Mouse (Mus musculus): ENCODE measurements around the gene Jak2. TPM values are rescaled to one million over a fixed set of nuclear protein-coding genes. Genes with fewer than 3 reads are reported as not detected.

Gene Jak2
- polyA plus RNA-seq, 1 experiment from 2014 or later = 5.7 TPM

DNA sequence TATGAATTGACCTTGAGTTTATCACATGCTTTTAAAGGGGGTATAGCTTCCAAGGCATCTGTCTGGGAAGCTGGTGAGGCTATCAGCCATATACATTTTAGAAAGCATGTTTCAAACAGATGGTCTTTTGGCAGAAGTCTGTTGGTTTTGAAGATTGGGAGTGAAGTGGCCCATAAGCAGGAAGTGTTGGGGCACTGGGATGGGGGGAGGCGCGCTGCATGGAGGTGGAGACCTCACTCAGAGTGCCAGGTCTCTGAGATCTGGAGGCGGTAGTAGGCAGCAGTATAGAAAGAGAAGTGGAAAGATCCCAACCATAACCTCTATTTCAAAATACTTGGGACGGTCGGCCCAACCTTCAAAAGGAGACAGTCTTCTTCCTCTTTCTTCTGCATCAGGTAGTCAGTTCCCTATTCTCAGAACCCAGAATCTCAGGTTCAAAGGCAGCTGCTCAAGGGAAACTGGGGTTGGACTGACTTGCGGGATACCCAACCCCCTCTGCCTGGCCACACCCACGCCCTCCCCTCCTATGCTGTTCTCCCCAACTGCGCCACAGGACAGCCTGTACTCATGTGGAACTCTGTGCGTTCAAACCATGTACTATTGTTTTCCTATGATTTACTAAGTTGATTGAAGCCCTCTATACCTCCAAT, 23.6 kb upstream of the Jak2 start:
- Histone ChIP-seq H3K9me3 (ENCODE audit: low read length) (no peaks in the 10 kb centered on the region; the same call in 1 of the 2 replicates), H3K27me3 (ENCODE audit: insufficient read depth, low read length) (no peaks in the 10 kb centered on the region; the same call in 1 of the 2 replicates), H3K4me3 (ENCODE audit: low read length) (no peak overlapping the region), H3K36me3 (ENCODE audit: insufficient read depth, low read length) (no peaks in the 10 kb centered on the region), H3K9ac (replicated peaks; ENCODE audit: low read length) (no peak overlapping the region), H3K4me1 (ENCODE audit: insufficient read depth, low read length) (no peaks in the 10 kb centered on the region), H3K27ac (ENCODE audit: low read length) (no peak overlapping the region), H3K4me2 (replicated peaks; ENCODE audit: low read depth, low read length) (no peak overlapping the region)
- 70% methylated on average over 9 of the region's 9 CpGs for WGBS
- ATAC-seq (ENCODE audit: low FRiP score, low TSS enrichment) = no peak

- Histone ChIP-seq H3K4me3 (ENCODE audit: low read length) (no peak overlapping the region), H3K9me3 (ENCODE audit: low read length) (no peaks in the 10 kb centered on the region; the same call in 1 of the 2 replicates), H3K27me3 (ENCODE audit: insufficient read depth, low read length) (no peaks in the 10 kb centered on the region; the same call in 1 of the 2 replicates), H3K9ac (replicated peaks; ENCODE audit: low read length) (no peak overlapping the region), H3K27ac (ENCODE audit: low read length) (no peak overlapping the region), H3K36me3 (ENCODE audit: insufficient read depth, low read length) (no peaks in the 10 kb centered on the region), H3K4me1 (ENCODE audit: insufficient read depth, low read length) (no peaks in the 10 kb centered on the region), H3K4me2 (replicated peaks; ENCODE audit: low read depth, low read length) (no peak overlapping the region)
- 66% methylated on average over 2 of the region's 2 CpGs for WGBS
- no peak for ATAC-seq (ENCODE audit: low FRiP score, low TSS enrichment)
Measured at GRCm38 (mm10) chr19:29228989-29229388, 22.6 kb upstream of the Jak2 start.

DNA sequence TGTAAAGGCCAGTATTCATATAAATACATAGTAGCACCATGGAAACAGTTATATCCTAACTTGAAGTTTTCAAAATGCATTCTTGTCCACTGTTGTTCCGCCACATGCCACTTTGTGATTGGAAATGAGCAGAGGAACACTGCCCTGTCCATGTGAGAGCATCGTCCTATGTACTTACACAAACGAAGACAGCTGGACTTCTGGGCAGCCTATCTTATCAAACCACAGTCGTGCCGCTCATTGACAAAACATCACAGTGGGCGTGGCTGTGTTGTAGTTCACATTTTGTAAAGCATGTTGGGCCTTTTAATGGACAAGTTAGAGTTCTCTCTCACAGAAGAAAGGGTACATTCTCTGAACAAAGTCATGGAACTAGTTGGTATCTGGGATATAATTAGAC, 18.9 kb upstream of the Jak2 start:
- Histone ChIP-seq H3K36me3 (ENCODE audit: insufficient read depth, low read length) (no peaks in the 10 kb centered on the region), H3K27ac (ENCODE audit: low read length) (no peak overlapping the region)
- 86% methylated on average over 6 of the region's 6 CpGs for WGBS

GRCm38 (mm10) chr19:29236658-29237385, 14.8 kb upstream of the Jak2 start:
- Histone ChIP-seq H3K36me3 (ENCODE audit: insufficient read depth, low read length) (no peaks in the 10 kb centered on the region), H3K27me3 (ENCODE audit: insufficient read depth, low read length) (no peaks in the 10 kb centered on the region; the same call in 1 of the 2 replicates), H3K27ac (ENCODE audit: low read length) (no peak overlapping the region), H3K4me1 (ENCODE audit: insufficient read depth, low read length) (peaks cover 8% of the 10 kb centered on the region; the same call in 1 of the 2 replicates), H3K4me2 (replicated peaks; ENCODE audit: low read depth, low read length) (no peak overlapping the region), H3K9me3 (ENCODE audit: low read length) (no peaks in the 10 kb centered on the region), H3K4me3 (ENCODE audit: low read length) (no peak overlapping the region), H3K9ac (replicated peaks; ENCODE audit: low read length) (no peak overlapping the region)
- ATAC-seq (ENCODE audit: low FRiP score, low TSS enrichment) = no peak
- 54% methylated on average over 9 of the region's 9 CpGs for WGBS

More for the DNA sequence above, 18.9 kb upstream of the Jak2 start:
- Histone ChIP-seq H3K9ac (replicated peaks; ENCODE audit: low read length) (no peak overlapping the region), H3K4me1 (ENCODE audit: insufficient read depth, low read length) (peaks cover 5% of the 10 kb centered on the region; the same call in 1 of the 2 replicates), H3K27me3 (ENCODE audit: insufficient read depth, low read length) (no peaks in the 10 kb centered on the region; the same call in 1 of the 2 replicates), H3K4me3 (ENCODE audit: low read length) (no peak overlapping the region), H3K4me2 (replicated peaks; ENCODE audit: low read depth, low read length) (no peak overlapping the region), H3K9me3 (ENCODE audit: low read length) (no peaks in the 10 kb centered on the region)
- ATAC-seq (ENCODE audit: low FRiP score, low TSS enrichment) = no peak

- Histone ChIP-seq H3K9me3 (ENCODE audit: low read length) (no peaks in the 10 kb centered on the region), H3K4me1 (ENCODE audit: insufficient read depth, low read length) (peaks cover 8% of the 10 kb centered on the region; the same call in 1 of the 2 replicates), H3K4me2 (replicated peaks; ENCODE audit: low read depth, low read length) (peak overlapping the region; percentile 28; the same call in 1 of the 2 replicates), H3K9ac (replicated peaks; ENCODE audit: low read length) (no peak overlapping the region), H3K27ac (ENCODE audit: low read length) (no peak overlapping the region), H3K36me3 (ENCODE audit: insufficient read depth, low read length) (no peaks in the 10 kb centered on the region), H3K27me3 (ENCODE audit: insufficient read depth, low read length) (no peaks in the 10 kb centered on the region; the same call in 1 of the 2 replicates), H3K4me3 (ENCODE audit: low read length) (no peak overlapping the region)
- 40% methylated on average over 9 of the region's 9 CpGs for WGBS
- no peak for ATAC-seq (ENCODE audit: low FRiP score, low TSS enrichment)
Measured at GRCm38 (mm10) chr19:29238171-29238570, 13.5 kb upstream of the Jak2 start.

GRCm38 (mm10) chr19:29239513-29240235, 12.0 kb upstream of the Jak2 start:
- H3K4me3 ChIP-seq (ENCODE audit: low read length) = no peak overlapping the region
- no peak overlapping the region for H3K4me2 ChIP-seq (replicated peaks; ENCODE audit: low read depth, low read length)
- no peaks in the 10 kb centered on the region; the same call in 1 of the 2 replicates for H3K27me3 ChIP-seq (ENCODE audit: insufficient read depth, low read length)
- H3K36me3 ChIP-seq (ENCODE audit: insufficient read depth, low read length) = no peaks in the 10 kb centered on the region
- ATAC-seq (ENCODE audit: low FRiP score, low TSS enrichment) = no peak
- 73% methylated on average over 7 of the region's 7 CpGs for WGBS
- H3K27ac ChIP-seq (ENCODE audit: low read length) = no peak overlapping the region
- peaks cover 8% of the 10 kb centered on the region; the same call in 1 of the 2 replicates for H3K4me1 ChIP-seq (ENCODE audit: insufficient read depth, low read length)
- no peaks in the 10 kb centered on the region for H3K9me3 ChIP-seq (ENCODE audit: low read length)
- no peak overlapping the region for H3K9ac ChIP-seq (replicated peaks; ENCODE audit: low read length)

DNA sequence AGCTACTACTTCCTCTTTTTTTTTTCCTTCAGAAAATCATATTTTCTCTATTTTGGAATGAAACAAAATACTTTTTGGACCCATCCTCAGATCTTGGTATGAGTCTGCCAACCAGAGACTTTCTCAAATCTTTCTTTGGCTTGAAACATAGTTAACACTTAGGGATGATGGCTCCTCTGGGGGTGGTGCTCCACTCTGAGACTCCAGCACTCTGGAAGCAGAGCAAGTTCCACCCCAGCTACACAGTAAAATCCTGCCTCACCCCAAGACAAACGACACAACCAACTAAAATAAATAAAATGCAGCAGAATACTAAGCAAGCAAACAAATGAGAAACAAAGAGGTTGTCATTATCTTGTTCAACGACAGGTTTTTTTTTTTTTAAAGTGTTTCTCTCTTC, 11.0 kb upstream of the Jak2 start:
- no peak for ATAC-seq (ENCODE audit: low FRiP score, low TSS enrichment)
- WGBS = 78% methylated on average over 2 of the region's 2 CpGs
- H3K4me1 ChIP-seq (ENCODE audit: insufficient read depth, low read length) = peaks cover 8% of the 10 kb centered on the region; the same call in 1 of the 2 replicates
- H3K4me3 ChIP-seq (ENCODE audit: low read length) = no peak overlapping the region
- no peaks in the 10 kb centered on the region; the same call in 1 of the 2 replicates for H3K27me3 ChIP-seq (ENCODE audit: insufficient read depth, low read length)
- no peak overlapping the region for H3K9ac ChIP-seq (replicated peaks; ENCODE audit: low read length)
- no peak overlapping the region for H3K4me2 ChIP-seq (replicated peaks; ENCODE audit: low read depth, low read length)
- no peaks in the 10 kb centered on the region for H3K9me3 ChIP-seq (ENCODE audit: low read length)
- no peak overlapping the region for H3K27ac ChIP-seq (ENCODE audit: low read length)
- no peaks in the 10 kb centered on the region for H3K36me3 ChIP-seq (ENCODE audit: insufficient read depth, low read length)

GRCm38 (mm10) chr19:29241581-29241980, 10.0 kb upstream of the Jak2 start:
- no peak overlapping the region for H3K9ac ChIP-seq (replicated peaks; ENCODE audit: low read length)
- H3K36me3 ChIP-seq (ENCODE audit: insufficient read depth, low read length) = no peaks in the 10 kb centered on the region
- ATAC-seq (ENCODE audit: low FRiP score, low TSS enrichment) = no peak
- no peak overlapping the region for H3K4me2 ChIP-seq (replicated peaks; ENCODE audit: low read depth, low read length)
- H3K4me3 ChIP-seq (ENCODE audit: low read length) = no peak overlapping the region
- no peak overlapping the region for H3K27ac ChIP-seq (ENCODE audit: low read length)
- H3K27me3 ChIP-seq (ENCODE audit: insufficient read depth, low read length) = no peaks in the 10 kb centered on the region; the same call in 1 of the 2 replicates
- WGBS = 83% methylated on average over 10 of the region's 10 CpGs
- no peaks in the 10 kb centered on the region for H3K9me3 ChIP-seq (ENCODE audit: low read length)
- peaks cover 8% of the 10 kb centered on the region; the same call in 1 of the 2 replicates for H3K4me1 ChIP-seq (ENCODE audit: insufficient read depth, low read length)

GRCm38 (mm10) chr19:29249933-29250332, 1.7 kb upstream of the Jak2 start:
- no peak overlapping the region for H3K27ac ChIP-seq (ENCODE audit: low read length)
- H3K4me2 ChIP-seq (replicated peaks; ENCODE audit: low read depth, low read length) = peak overlapping the region; percentile 65
- ATAC-seq (ENCODE audit: low FRiP score, low TSS enrichment) = no peak
- peaks cover 29% of the 10 kb centered on the region for H3K4me1 ChIP-seq (ENCODE audit: insufficient read depth, low read length)
- WGBS = 41% methylated on average over 4 of the region's 4 CpGs
- H3K4me3 ChIP-seq (ENCODE audit: low read length) = peak overlapping the region; percentile 89; the same call in 1 of the 2 replicates
- H3K9me3 ChIP-seq (ENCODE audit: low read length) = no peaks in the 10 kb centered on the region
- peak overlapping the region; percentile 98; the same call in 1 of the 2 replicates for H3K9ac ChIP-seq (replicated peaks; ENCODE audit: low read length)
- H3K36me3 ChIP-seq (ENCODE audit: insufficient read depth, low read length) = no peaks in the 10 kb centered on the region
- no peaks in the 10 kb centered on the region for H3K27me3 ChIP-seq (ENCODE audit: insufficient read depth, low read length)
